In genomic region chr9:102262100-102262501, GRCm38 (mm10) we compare ENCODE assay signal across 13 mouse cellular contexts.
DNase-seq lines count a peak whose midpoint lies in the region; ATAC-seq and TF ChIP-seq lines count a peak whose summit lies in the region.
"Had no signal": no experiment of that assay in that cellular context is flagged by ENCODE, and none has a peak within 500 bp of the region (broad histone marks: within the 10 kb centered on the region; RNA-seq: fewer than 3 reads in every experiment).

No protein-coding gene starts in this region.

- peak; percentile 86 for DNase-seq in ES-CJ7 (ENCODE audit: low read depth, low spot score)
- DNase-seq in embryo, embryonic 11 days: peak; percentile 28
- no peak for DNase-seq in MN1 (ENCODE audit: low spot score)
- no peak for DNase-seq in left cerebral cortex, adult 18-20 months (ENCODE audit: low spot score in 2 of 2)
- DNase-seq in layer of hippocampus, adult 9-11 months: no peak
- DNase-seq in cerebellum, adult 2 months: no peak
- DNase-seq: gastrocnemius, adult 2 months; kidney, adult 9 months; lung, postnatal 14 days; spleen, adult 18-20 months had no signal

- no peak for TF ChIP-seq CTCF in cerebellum, adult 2 months (IDR thresholded peaks at IDR 0.05; ENCODE audit: borderline replicate concordance, insufficient read depth, low read depth, low read length)

- peak; percentile 33; the same call in 1 of the 2 replicates for ATAC-seq in heart, embryonic 12.5 days (ENCODE audit: insufficient number of reproducible peaks, low FRiP score)
- 0 out of 2 replicates have a peak, but pooled peaks have one; percentile 7 for ATAC-seq in hindbrain, embryonic 16.5 days

- WGBS in heart, embryonic 12.5 days: 10% methylated on average over 4 of the region's 4 CpGs
- 9% methylated on average over 4 of the region's 4 CpGs for WGBS in hindbrain, embryonic 16.5 days
- 74% methylated on average over 4 of the region's 4 CpGs for WGBS in cerebellum, adult 2 months

- no peak for TF ChIP-seq POLR2A in cerebellum, adult 2 months (IDR thresholded peaks at IDR 0.05; ENCODE audit: borderline replicate concordance, insufficient read depth, low read length)

- no peaks in the 10 kb centered on the region for H3K36me3 ChIP-seq in heart, embryonic 12.5 days
- H3K36me3 ChIP-seq in hindbrain, embryonic 16.5 days (ENCODE audit: control insufficient read depth, insufficient read depth, low read length): no peaks in the 10 kb centered on the region
- H3K36me3 ChIP-seq: limb, embryonic 15.5 days had no signal

- H3K27ac ChIP-seq in heart, embryonic 12.5 days (ENCODE audit: poor library complexity, severe bottlenecking): no peak overlapping the region
- no peak overlapping the region for H3K27ac ChIP-seq in hindbrain, embryonic 16.5 days (ENCODE audit: low read depth, low read length)
- H3K27ac ChIP-seq in cerebellum, adult 2 months (ENCODE audit: insufficient read depth, low read length): no peak overlapping the region
- H3K27ac ChIP-seq: gastrocnemius, adult 2 months; limb, embryonic 15.5 days had no signal

- H3K27me3 ChIP-seq in heart, embryonic 12.5 days (replicated peaks): peaks cover 88% of the 10 kb centered on the region
- H3K27me3 ChIP-seq in hindbrain, embryonic 16.5 days (replicated peaks; ENCODE audit: control insufficient read depth, insufficient read depth, low read length): no peaks in the 10 kb centered on the region
- H3K27me3 ChIP-seq in cerebellum, adult 2 months (ENCODE audit: control insufficient read depth, insufficient read depth, low read length): no peaks in the 10 kb centered on the region

- H3K9me3 ChIP-seq in heart, embryonic 12.5 days (replicated peaks): no peaks in the 10 kb centered on the region
- H3K9me3 ChIP-seq in hindbrain, embryonic 16.5 days (ENCODE audit: control insufficient read depth, low read length): no peaks in the 10 kb centered on the region
- H3K9me3 ChIP-seq: limb, embryonic 15.5 days had no signal

- peak overlapping the region; percentile 31 for H3K4me2 ChIP-seq in heart, embryonic 12.5 days
- H3K4me2 ChIP-seq in hindbrain, embryonic 16.5 days (ENCODE audit: low read length): no peak overlapping the region
- H3K4me2 ChIP-seq: limb, embryonic 15.5 days had no signal

- peaks cover 12% of the 10 kb centered on the region for H3K4me1 ChIP-seq in heart, embryonic 12.5 days (replicated peaks)
- peaks cover 11% of the 10 kb centered on the region for H3K4me1 ChIP-seq in hindbrain, embryonic 16.5 days (ENCODE audit: control insufficient read depth, insufficient read depth, low read depth, low read length)
- no peaks in the 10 kb centered on the region for H3K4me1 ChIP-seq in cerebellum, adult 2 months (ENCODE audit: control insufficient read depth, insufficient read depth, low read length)

- no peak overlapping the region for H3K4me3 ChIP-seq in heart, embryonic 12.5 days
- H3K4me3 ChIP-seq in hindbrain, embryonic 16.5 days (ENCODE audit: low read length): no peak overlapping the region
- no peak overlapping the region for H3K4me3 ChIP-seq in cerebellum, adult 2 months (replicated peaks; ENCODE audit: insufficient read depth, low read depth, low read length)
- H3K4me3 ChIP-seq: gastrocnemius, adult 2 months; limb, embryonic 15.5 days had no signal

- no peak overlapping the region for H3K9ac ChIP-seq in heart, embryonic 12.5 days
- H3K9ac ChIP-seq in hindbrain, embryonic 16.5 days (ENCODE audit: low read depth, low read length): no peak overlapping the region
- H3K9ac ChIP-seq: limb, embryonic 15.5 days had no signal

Comparison
In these comparisons a context has a peak if more than half of its experiments do, and no peak if none do; other contexts are left out.
1. DNase-seq: peak in ES-CJ7 (single experiment) and embryo, embryonic 11 days (single experiment); none in MN1 (single experiment), left cerebral cortex, adult 18-20 months (0 of 2), layer of hippocampus, adult 9-11 months (single experiment) and cerebellum, adult 2 months (0 of 2).